Mouse (Mus musculus) embryo, embryonic 11 days (tissue): ENCODE results near the gene Klf3.

ENCODE experiments used
- DNase-seq: peaks from one replicate; pipeline ENCODE4 v3.0.0-alpha.2; 2015

The Klf3 gene

DNA sequence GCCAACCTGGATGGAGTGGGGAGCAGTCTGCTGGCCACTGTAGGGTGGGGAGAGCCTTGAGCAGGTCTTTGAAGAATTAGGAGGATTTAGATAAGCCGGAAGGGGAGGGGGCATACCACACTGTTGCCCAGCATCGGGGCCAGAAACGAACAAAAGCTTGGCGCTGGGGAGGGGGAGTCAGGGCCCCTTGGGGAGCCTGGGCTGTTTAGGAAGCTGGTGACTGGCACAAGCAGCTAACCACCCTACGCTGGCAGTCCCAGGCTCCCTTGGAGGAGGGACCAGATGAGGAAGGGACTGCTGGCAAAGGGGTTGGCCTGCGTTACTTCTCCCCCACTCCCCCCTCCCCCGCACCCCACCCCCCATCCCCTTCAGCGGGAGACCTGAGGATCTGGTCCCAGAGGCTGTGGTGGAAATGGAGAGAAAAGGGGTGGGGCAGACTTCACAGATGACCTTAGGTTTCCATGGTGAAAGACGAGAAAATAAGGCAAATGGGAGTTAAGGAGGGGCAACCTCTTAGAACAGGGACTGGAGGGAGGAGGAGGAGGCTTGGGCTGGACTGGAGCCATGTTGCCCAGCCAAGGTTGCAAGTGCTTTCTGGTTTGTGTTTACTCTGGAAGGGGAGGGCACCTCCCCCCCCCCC, 7.8 kb downstream of the Klf3 start:
- DNase-seq: peak; percentile 80

DNA sequence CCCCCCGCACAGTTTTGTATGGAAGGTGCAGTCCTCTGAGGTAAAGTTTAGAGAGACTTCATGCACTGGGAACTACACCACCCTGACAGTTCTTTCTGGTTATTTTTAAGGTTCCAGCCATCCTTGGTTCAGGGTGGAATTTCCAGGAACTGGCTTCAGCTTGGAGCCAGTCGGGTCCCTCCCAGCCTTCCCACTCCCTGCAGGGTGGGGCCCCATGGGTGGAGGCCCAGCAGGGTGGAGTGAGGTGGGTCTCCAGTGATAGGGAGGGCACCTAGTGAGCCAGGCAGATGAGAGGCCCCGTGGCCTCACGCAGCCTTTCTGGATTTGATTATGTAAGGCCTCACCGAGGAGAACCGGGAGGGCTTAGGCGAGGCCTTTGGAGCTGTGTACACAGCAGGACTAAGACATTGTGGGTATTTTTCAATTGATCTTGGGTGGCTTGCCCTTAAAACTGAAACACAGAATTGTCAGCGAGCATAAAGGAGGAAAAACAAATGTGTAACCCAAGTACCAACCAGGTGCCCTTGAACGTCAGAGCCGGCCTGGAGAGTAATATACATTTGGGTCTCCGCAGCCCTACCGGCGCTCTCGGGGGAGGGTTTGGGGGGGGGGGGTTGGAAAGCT, 8.4 kb downstream of the Klf3 start:
- DNase-seq: peak; percentile 63

DNA sequence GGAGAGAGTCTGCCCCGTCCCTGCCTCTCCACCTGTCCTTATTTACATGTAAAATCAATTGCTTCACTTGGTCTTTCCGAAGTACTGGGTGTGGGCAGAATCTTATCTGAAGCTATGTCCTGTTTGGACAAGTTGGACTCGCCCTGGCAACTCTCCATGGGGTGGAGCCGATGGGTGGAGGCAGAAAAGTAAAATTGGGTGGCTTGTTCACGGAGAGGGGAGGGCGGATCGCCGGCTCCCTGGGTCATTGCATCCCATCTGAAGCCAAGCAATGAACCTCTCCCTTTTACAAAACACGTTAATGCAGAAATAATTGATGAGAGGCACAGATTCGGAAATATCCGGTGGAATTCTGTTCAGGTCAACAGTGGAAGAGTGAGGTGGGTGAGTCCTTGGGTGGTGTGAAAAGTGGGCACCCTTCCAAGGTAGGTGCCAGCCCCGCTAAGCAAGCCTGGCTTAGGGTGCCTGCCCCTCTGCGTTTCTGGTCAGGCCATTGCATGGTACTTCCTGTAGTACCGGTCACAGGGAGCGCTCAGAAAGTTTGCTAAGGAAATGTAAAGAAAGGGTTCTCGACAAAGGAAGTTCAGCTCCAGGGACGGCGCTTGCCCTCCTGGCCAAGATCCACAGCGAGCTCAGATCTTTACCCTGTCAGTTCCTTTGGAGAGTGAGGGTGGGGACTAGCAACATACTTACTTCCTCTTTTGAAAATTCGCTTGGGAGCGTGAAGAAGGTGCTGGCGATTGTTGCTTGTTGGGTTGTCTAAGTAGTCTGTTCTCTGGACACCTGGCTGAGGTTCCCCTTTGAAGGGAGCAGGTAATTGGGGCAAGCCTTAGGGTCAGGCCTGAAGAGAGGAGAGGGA, 9.2 kb downstream of the Klf3 start:
- DNase-seq: peak; percentile 33

DNA sequence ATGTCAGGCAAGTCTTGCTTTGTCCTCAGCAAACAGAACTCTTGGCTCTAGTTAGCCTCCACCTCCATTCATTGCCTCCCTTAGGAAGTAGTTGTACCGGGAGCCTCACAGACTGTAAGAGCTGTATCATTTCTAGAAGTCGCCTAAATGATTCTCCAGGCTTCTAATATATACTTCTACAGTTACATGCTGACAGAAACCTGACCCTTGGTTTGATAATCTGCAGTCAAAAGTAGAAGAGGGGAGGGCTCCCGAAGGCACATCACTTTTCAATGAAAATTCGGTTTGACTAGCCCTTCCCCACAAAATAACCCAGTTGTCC, 9.8 kb downstream of the Klf3 start:
- peak; percentile 31 for DNase-seq

DNA sequence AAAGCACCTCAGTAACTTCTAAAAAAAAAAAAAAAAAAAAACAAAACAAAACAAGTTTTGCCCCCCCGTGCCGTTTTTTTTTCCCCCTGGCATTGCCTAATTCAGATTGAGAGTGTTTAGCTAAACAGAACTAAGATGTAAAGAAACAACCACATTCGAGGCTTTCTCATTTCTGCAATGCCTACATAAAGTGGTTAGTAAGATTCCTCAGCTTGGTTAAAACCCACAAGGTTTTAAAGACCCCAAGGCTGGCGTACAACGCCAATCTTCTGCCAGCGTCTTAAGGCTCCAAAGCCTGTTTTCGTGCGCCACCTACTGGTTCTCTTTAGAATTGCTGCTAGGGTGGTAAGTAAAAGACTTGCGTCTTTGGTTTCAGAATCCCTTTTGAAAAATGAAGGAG, 10.2 kb downstream of the Klf3 start:
- peak; percentile 95 for DNase-seq

DNA sequence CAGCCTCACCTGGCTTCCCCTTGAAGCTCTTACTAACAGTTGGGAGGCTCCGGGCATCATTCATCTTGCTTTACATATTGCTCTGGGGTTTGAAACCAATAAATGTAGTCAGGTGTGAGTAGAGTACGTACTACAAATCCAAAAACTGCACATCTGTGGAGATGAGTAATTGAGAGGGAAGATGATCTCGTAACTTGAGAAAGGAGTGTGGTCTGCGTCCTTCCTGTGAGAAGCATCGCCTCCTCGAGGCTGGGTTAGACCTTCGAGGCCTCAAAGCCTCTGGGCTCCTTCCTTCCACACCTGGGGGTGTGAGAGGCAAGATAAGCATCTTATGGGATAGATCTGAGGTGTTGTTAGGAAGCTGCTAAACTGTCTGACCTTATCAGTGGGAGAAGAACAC, 11.2 kb downstream of the Klf3 start:
- DNase-seq: no peak

DNA sequence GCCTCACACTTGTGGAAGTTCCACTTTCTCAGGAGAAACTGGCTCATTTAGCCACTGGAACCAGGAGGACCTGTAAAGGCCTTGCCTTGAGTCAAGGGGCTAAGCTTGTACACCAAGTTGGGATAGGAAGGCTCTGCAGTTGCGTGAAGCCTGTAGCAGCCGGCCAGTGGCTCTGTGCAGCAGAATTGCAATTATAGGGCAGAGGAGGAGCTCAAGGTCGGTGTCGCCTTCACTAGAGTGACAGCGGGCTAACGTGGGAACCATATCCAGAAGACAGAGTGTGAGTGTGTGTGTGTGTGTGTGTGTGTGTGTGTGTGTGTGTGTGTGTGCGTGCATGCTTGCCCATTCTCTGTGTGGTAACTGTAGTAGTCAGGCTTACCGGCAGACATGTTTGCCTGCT, 12.4 kb downstream of the Klf3 start:
- no peak for DNase-seq

DNA sequence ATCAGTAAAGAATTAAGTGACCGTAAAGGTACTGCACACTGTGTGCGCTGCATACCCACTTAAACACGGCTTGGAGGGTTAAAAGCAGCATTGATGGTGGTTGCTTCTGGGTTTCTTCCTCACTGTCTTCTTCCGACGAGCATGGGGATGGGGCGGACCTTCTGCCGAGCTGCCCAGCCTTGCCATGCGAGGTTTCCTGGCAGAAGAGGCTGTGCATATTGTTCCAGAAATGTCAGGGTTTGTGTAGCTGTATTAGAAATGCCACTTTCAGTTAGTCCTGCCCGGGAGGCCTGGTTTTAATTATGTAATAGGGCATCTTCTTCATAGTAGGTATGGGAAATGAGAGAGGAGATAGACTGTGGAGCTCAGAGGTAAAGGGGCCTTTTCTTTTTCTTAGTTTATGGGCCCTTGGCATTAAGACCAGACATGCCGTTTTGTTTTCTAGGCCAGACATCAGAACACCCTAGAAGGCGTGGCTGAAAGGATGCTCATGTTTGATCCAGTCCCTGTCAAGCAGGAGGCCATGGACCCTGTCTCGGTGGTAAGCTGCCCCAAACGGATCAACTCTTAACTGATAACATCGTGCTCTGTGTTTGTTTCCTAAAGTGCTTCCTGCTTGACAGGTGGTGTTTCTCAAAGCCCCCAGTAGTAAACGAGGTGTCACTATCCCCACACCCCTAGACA, 13.2 kb downstream of the Klf3 start:
- no peak for DNase-seq

DNA sequence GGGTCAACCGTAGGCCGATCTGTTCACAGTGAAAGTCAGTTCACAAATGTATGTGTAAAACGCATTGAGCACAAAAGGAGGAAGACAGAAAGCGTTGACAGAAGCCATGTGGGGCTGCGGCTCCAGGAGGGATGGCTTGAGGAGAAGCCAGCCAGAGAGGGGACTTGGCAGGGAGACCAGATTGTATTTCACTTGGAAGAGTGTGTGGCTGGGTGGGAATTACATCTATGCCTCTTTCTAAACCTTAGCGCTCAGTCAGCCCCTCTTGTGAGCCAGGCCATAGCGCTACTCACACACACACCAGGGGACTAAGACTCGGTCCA, 13.7 kb downstream of the Klf3 start:
- DNase-seq: no peak

DNA sequence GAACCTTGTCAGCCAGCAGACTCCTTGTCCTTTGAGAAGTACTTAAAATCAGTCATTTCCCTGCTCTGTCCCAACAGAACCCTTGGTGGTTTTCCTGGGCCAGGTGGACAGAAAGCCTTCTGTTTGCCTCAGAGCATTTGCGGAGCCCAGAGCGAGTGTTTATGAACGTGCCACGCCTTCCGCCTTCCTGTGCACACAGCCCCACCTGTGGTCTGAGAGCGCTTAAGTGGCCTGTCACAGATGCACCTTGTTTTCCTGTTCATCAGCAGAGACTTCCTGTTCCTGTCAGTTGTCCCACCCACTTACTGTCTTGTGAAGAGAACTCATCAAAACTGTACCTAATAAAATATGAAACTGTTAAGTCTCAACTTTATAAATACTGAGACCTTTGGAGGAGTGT, 16.2 kb downstream of the Klf3 start:
- DNase-seq: no peak

DNA sequence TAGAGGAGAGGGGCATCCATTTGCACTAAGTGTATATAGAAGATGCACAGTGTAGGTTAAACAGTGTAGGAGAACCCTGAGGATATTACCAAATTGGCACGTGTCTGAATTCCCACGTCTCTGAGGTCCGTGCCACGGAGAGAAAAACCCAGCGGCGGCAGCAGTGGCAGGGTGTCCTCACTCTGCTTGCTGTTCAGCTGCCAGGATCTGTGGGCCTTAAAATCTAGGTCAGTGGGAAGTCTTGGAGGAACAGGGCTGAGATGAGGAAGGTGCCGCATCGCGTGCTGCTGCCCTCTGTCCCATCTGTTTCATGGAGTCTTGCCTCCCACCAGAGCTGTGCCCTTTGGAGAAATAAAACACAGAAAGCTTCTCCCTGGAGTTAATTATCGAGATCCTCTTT, 16.9 kb downstream of the Klf3 start:
- no peak for DNase-seq

DNA sequence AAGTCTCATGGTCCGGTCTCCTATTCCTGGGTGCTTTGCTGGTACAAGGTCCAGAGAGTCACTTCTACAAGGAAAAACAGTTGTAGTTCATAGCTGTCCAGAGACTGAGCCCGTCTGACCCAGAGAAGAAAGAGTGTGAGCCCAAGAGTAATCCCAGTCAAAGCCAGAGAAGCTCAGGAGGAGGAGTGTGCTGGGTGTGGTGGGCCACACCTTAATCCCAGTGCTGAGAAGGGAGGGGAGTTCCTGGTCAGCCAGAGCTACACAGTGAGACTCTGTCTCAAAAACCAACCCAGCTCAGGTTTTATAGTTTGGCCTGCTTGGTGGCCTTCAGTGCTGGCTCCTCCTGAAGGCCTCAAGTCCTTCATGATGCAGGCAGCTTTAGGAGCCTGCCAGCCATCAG, 18.1 kb downstream of the Klf3 start:
- DNase-seq: no peak

DNA sequence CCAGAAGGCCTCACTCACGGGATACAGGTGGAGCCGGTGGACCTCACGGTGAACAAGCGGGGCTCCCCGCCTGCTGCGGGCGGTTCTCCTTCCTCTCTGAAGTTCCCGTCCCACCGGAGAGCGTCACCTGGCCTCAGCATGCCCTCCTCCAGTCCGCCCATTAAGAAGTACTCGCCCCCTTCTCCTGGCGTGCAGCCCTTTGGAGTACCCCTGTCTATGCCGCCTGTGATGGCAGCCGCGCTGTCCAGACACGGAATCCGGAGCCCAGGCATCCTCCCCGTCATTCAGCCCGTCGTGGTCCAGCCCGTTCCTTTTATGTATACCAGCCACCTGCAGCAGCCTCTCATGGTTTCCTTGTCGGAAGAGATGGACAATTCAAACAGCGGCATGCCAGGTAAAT, 18.8 kb downstream of the Klf3 start:
- DNase-seq: no peak

DNA sequence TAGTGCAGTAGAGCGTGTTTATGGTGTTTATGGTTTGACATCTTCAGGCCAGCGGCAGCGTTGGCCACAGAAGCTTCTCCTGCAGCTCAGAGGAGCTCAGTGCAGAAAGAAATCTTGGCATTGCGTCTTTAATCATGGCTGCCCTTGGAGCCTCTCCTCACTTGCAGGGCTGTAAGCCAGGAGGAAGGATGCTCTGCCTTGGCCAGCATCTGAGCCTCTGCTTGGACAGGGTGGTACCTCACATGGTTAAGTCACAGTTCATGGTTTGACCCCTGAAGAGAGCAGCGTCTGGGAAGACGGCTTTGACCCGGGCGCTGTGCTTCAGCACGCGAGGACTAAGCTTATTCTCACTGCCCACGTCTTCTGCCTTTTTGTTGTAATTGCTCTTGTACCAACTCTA, 20.2 kb downstream of the Klf3 start:
- DNase-seq: no peak

DNA sequence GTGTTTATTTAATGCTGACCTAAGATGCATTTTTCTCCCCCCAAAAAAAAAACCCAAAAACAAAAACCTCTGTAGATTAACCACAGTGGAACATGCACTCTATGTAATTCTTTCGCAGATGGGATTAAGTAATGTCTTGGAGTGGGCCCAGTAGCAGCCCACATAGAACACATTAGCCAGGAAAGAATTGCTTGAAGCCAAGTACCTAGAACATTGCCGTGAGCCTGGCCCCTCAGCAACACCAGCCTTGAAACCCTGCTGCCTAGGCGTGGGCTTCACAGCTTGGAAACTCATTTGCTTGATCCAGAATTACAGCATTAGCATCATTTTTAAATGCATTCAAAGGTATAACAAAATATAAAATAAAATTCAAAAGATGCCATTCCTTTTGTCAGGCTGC, 21.6 kb downstream of the Klf3 start:
- DNase-seq: no peak

DNA sequence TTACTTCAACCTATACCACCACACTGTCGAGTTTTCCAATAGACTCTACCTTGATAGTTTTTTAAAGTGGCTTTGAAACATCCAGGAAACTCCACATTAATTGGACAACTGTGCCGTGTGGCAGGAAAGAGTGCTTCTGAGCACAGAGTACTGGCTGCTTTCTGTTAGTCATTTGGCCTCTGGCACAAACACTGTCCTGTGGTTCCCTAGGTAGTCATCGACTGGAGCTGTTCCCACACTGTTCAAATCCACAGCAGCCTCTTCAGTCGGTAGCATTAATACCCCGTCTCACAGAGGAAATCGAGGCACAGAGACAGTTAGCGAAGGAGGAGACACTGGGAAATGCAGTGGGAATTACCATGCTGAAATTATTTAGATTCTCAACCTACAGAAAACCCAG, 22.3 kb downstream of the Klf3 start:
- DNase-seq: no peak

DNA sequence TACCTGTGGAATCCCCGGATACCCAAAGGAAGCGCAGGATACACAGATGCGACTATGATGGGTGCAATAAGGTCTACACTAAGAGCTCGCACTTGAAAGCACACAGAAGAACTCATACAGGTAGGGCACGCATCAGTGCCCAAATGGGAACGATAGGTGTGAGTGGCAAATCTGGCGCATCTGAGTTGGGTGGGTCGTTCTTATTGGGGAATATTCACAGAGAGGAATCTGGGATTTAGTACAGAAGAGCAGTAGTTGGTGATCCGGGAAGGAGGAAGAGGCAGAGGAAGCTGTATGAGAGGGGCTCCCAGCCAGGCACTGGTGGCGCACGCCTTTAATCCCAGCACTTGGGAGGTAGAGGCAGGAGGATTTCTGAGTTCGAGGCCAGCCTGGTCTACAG, 24.0 kb downstream of the Klf3 start:
- no peak for DNase-seq

DNA sequence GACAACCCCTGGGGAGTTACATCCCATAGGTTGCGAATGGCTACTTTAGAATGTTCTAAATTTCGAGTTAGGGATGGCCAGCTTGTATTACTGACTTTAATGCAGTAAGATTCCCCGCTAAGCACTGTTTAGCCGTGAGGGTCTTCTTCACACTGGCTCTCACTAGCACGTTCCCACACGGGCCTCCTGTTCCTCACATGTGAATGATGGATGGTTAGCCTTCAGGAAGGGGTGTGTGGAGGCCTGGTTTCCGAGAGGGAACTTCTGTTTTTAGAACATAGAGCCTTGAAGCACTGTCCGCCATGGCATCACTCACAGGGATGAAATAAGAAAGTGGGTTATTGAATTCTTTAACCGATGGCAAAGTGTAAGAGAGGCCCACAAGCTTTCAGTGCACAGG, 25.1 kb downstream of the Klf3 start:
- DNase-seq: no peak

DNA sequence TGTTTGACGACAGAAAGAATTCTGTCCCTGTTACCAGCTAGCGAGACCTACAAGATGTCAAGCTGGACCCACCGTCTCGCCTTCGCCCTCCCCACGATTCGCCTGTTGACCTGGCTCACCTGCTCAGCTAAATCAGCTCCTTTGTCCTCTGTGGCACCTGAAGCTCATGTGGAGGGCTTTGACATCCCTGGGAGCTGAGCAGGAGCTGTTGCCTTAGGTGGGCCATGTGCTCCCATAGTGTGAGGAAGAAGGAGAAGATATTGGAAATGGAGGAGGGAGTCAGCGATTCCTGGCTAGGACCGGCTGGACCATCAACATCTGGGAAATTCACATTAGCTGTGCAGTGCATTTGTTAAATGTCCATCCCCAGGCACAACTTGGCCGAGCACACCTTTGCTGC, 26.4 kb downstream of the Klf3 start:
- no peak for DNase-seq

DNA sequence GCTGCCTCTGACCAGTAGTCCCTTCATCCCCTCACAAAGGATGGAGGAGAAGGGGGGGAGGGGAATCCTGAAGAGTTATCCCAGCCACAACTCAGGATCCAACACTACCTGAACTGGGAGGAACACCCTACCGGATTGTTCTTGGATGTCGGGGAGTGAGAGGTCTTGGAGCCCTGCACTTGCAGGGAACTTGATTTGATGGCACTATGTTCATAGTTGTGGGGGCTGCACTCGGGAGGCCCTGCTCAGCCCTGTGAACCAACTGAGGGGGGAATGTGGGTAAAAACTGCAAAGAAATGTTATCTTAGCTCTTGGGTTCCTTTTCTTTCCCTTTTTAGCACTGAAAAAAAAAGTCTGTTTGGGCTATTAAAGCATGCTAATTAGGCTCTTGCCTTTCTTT, 27.6 kb downstream of the Klf3 start:
- DNase-seq: no peak

DNA sequence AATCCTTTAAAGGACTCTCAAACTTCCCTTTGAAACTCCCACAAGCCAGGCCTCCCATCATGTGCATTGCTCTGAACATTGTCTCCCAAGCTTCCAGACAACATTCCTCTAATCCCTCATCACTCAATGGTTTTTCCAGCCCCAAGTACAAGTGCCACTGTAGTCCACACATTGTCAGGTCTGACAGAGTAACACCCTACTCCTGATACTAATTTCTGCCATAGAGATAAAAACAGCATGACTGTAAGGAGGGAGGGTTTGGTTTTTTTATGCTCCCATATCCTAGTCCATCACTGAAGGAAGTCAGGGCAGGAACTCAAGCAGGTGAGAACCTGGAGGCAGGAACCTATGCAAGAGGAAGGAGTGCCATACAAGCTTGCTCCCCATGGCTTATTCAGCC, 30.2 kb downstream of the Klf3 start:
- no peak for DNase-seq

DNA sequence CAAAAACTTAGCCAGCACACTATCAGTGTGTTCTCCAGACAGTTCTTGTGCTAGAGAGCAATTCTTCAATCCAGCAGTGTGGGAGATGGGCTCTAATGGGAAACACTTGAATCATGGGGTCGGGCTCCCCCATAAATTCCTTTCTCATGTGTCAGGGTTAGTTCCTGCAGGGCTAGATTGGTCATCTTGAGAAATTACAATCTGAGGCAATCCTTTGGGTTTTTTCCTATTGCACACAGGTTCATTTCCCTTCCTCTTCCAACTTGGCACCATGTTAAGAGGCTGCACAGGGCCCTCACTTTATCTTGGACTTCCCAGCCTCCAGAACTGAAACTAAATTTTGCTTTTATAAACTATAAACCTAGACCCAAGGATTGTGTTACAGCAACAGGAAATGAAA, 31.0 kb downstream of the Klf3 start:
- DNase-seq: no peak

DNA sequence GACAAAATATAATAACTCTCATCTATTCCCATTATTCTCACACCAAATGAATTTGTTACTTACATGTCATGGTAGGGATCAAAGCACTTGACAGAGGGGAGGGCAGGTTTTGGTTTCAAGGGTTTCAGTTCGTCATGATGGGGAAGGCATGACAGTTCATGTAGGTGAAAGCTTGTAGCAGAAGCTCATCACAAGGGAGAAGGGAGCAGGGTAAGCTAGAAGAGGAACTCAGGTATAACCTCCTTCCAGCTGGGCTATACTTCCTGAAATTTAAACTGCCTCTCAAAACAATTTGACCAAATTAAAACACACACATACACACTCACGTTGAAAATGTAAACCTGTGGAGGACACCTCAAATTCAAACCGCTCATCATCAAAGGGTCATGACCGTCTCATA, 32.1 kb downstream of the Klf3 start:
- no peak for DNase-seq

DNA sequence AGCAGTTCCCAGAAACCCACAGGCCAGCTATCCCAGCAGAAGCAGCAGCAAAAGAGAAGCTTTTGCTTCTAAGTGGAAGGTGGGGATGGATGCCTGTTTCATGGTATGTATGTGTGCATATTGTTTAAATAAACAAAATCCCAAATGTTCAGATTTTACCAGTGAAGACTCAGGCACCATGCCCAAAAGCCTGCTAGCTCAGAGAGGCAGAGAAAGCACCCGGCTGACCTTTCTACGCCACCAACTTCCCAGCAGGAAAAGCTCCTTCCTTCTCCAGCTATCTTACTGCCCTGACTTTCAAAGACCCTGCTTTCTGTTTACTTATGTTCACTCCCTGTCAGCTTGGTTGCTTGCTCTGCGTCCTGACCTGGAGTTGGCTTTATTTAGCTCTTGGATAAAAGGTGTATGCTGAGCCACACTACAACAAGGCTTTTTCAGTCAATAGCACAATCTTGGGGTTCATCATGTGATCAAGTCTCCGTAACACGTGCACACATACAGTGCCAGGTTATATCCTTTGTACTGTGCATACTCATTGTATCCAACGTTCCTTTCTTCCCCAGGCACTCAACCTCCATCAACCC, 35.9 kb downstream of the Klf3 start:
- no peak for DNase-seq
